Mouse (Mus musculus) 416B (cell line): ENCODE measurements around the gene Dnajc1.
A peak's percentile ranks its signal among the peaks of the same experiment; 100 is the strongest.

Experiments used
- DNase-seq: peaks from one replicate; pipeline ENCODE4 v3.0.0; 2011; ENCODE audit warnings: low read depth

Gene Dnajc1

DNA sequence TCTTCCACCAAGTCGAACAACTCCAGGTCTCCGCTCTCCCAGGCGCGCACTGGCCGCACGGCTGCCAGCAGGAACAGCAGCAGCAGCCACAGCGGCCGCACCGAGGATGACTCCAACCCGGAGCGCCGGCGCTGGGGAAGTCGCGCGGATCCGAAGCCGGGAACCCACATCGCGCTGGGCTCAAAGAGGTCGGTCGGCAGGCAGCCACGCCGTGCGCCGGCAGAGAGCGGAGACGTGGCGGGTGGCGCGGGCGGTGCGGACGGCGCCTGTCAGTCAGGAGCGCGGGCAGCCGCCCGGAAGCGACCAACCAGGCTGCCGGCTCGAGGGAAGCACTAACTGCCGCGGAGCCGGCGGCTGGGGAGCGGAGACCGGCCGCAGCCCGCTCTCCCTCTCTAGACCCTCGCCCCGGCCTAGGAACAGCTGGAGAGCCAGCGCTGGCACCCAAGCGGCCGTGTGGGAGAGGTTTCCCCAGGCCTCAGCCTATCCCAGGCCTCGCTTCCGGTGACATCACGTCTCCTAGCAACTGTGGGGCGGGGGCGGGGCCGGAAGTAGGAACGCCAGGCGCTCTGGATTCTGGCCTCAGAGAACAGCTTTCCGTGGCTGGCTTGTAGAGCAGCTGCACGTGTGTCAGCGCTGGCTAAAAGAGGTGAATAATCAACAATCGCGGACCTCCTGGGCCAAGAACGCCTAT is at the start of gene Dnajc1:
Dnajc1 (minus strand) TSS at position 500 of the 691 bp plus-strand sequence.
- peak; percentile 96 for DNase-seq

DNA sequence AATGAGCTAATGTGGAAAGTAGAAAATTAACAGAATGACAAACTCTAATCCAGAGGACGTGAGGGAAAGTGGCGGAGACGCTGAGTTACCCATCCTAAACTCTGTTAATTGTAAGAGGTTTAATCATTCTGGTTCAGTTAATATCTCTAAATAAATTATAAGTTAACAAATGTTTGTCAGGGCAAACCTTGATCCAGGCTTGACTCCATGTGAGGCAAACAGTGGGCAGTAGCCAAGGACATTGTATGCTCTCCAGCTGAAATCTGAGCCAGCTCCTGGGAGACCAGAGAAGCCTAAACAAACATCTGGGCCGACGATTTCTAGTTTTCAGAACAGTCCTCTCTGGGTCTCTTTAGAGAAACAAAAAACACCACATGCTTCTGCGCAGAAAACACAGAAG is 49.2 kb upstream of the Dnajc1 start:
- DNase-seq: no peak

DNA sequence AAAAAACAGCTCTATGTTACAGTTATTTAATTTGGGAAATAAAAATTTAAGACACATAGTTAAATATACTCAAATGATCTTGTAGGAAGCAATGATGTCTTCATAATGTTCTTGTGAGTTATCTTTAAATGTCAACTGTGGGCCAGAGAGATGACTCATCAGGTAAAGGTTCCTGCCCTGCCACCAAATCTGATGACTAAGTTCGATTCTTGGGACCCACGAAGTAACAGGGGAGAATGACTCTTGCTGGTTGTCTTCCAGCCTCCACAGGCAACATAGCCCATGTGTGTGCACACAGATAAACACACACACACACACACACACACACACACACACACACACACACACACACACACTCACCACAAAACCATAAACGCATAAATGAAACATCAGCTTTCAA is 22.6 kb upstream of the Dnajc1 start:
- DNase-seq: peak; percentile 87

DNA sequence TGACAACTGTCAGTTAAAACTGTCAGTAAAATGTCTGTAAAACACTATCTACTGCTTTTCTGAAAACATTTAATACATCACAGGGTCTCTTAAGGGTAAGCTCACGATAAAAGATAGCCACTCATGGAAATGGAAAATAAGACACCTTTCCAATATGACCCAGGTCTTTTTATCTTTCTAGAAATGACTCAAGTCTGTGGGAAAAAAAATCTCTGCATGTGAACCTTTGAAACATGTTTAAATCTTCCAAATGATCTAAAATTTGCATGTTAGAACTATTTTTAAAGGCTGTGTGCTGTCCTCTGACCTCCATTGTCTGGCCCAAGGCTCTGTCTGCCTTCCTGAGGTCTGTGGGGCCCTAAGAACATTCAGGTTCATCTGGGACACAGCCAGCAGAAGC is 11.0 kb upstream of the Dnajc1 start:
- no peak for DNase-seq

GRCm38 (mm10) chr2:18401771-18402170 is 9.1 kb upstream of the Dnajc1 start:
- DNase-seq: no peak

GRCm38 (mm10) chr2:18393022-18393519 is 441 bp upstream of the Dnajc1 start:
- DNase-seq: peak; percentile 53

- no peak for DNase-seq
Observed at GRCm38 (mm10) chr2:18391861-18392260, 769 bp downstream of the Dnajc1 start.

DNA sequence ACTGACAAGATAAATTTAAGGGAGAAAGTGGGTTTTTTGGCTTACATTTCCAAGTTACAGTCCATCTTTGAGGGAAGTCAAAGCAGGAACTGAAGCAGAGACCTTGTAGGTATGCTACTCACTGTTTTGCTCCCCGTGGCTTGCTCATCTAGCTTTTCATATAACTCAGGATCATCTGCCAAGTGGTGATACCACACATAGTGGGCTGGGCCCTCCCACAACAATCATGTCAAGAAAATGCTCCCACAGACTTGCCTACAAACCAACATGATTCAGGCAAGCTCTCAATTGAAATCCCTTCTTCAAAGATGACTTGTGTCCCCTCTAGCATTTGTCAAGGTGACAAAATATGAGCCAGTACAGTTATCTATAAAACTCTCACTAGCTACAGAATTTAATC is 3.0 kb downstream of the Dnajc1 start:
- DNase-seq: no peak

GRCm38 (mm10) chr2:18381662-18382061 is 11.0 kb downstream of the Dnajc1 start:
- peak; percentile 56 for DNase-seq

GRCm38 (mm10) chr2:18372400-18373182 is 20.0 kb downstream of the Dnajc1 start:
- peak; percentile 61 for DNase-seq

- peak; percentile 53 for DNase-seq
Observed at GRCm38 (mm10) chr2:18370794-18371498, 21.7 kb downstream of the Dnajc1 start.

DNA sequence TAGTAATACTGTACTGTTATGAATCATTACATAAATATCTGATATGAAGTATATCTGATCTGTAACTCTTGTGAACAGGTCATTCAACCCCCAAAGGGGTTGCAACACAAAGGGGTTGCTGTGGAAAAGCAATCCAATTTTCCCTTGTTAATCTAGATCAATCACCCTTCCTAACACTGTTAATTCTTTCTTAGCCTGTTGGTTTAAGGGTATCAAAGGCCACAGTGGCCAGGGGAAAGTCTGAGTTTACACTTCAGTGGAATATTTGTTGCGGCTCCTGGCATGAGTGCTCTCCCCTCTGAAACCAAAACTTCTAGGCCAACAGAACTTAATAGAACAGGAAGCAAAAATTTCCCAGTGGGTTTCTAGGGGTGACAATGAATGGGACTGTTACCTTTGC is 28.2 kb downstream of the Dnajc1 start:
- DNase-seq: no peak

DNA sequence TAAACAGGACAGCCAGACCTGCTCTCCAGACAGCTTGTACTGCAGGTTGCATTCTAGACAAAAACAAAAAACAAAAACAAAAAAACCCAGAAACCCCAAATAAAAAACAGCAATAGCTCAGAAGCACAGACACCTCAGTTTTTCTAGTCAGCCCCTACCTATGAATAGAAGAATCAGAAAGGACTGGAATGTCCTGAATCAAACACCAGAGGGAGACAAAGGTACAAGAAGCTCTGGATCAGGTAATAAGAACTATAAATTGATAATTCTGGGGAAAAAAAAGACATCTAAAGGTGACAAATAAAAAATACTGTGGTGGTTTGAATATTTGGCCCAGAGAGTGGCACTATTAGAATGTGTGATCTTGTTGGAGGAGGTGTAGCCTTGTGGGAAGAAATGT is 37.3 kb downstream of the Dnajc1 start:
- DNase-seq: no peak

DNA sequence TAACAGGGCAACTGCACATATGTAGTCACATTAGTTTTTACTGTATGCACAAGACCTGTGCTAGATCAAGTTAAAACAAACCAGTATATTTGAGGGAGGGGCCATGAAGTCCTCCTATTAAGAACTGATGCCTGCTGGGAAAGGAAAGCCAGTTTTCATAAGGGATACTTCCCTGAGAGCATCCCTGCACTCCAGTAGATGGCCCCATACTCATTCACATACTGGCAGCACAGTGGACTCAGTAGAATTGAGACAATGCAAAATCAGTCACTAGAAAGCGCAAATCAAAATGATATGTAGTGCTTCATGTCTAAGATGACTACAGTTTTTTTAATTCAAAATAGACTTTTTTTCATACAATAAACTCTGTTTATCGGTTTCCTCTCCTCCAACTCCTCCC is 40.0 kb downstream of the Dnajc1 start:
- DNase-seq: no peak

- peak; percentile 84 for DNase-seq
Observed at GRCm38 (mm10) chr2:18343464-18343863, 49.2 kb downstream of the Dnajc1 start.

DNA sequence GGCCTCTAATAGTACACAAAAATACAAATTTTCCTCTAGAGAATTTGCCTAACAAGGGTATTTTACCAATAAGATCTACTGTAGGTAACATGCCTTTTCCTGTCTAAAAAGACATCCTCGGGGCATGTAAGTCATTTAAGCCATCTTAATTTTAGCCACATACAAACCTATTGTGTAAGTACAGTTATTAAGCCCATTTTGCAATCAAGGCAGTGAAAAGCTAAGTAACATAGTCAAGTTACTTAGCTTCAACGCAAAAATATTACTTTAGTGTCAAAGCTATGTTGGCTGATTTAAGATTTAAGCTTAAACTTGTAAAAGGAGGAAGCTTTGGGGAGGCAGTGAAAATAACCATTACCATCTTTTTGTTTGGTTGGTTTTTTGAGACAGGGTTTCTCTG is 74.0 kb downstream of the Dnajc1 start:
- DNase-seq: no peak

DNA sequence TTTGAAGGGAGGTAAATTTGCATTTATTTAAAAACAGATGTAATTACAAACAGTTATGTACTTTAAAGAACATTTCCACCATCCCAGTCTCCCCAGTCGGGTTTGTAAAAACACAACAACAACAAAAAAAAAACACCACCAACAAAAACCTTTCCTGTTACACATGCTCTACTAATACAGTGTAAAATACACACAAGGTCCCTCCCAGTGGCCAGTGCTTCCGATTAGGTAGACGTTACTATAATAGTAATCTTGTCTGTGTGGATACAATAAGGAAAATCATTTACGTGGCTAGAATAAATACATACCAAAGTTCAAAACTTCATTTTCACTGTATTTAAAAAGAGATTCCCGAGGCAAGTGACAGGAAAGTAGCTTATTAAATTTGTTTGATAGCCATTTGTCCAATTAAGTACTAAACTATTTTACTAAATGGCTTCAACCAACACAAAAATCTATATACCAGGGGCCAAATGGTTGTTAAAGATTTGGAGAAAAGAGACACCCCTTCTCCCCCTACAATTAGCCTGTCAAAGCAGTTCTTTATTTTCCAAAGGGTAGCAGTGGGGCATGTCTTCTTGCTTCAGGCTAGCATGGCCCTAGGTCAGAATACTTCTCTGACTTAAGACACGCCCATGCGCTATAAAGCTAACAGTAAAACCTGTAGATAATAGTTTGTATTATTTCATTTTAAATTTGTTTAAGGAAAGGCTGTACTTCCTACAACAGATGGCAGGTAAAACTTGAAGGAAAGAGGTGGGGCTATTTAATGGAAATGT is 74.9 kb downstream of the Dnajc1 start:
- DNase-seq: no peak

DNA sequence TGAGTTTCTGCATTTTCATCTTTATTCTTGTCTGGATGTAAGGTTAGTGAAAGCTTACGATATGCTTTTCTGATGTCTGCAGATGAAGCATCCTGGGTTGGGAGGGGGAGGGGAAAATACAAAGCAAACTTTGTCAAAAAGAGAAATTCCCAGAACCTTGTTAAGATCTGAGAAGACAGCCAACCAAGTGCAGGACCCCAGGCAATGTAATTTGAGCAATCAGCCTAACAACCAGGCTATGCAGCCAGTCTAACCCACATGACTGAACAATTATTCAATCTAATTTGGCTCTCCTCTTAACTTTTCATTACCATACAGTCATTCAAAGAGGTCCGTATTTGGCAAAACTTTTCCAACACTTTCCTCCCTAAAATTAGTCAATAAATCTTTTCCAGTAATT is 75.7 kb downstream of the Dnajc1 start:
- no peak for DNase-seq

GRCm38 (mm10) chr2:18310261-18311104 is 82.1 kb downstream of the Dnajc1 start:
- DNase-seq: no peak

- no peak for DNase-seq
Observed at GRCm38 (mm10) chr2:18307440-18308305, 85.0 kb downstream of the Dnajc1 start.
